Mouse (Mus musculus) embryo, embryonic 11 days (tissue): ENCODE results near the gene Commd6.
"Not testable (repeated sequence)": the region's sequence is repeated elsewhere in the genome, so short reads cannot be mapped to it uniquely, and the experiment has no call there.

Experiments used
- DNase-seq: peaks from one replicate; pipeline ENCODE4 v3.0.0-alpha.2; 2015

Commd6 gene

GRCm38 (mm10) chr14:101608519-101609368 is 31.7 kb downstream of the Commd6 start, which contains the start of gene Tbc1d4:
Gene Tbc1d4 (minus strand): TSS chr14:101609191.
- DNase-seq, result peak; percentile 90

- DNase-seq, result peak; percentile 64
Observed at GRCm38 (mm10) chr14:101607631-101608518, 32.6 kb downstream of the Commd6 start.

GRCm38 (mm10) chr14:101605843-101606242 is 34.6 kb downstream of the Commd6 start:
- no peak for DNase-seq

GRCm38 (mm10) chr14:101602851-101603250 is 37.6 kb downstream of the Commd6 start:
- peak; percentile 12 for DNase-seq

GRCm38 (mm10) chr14:101597096-101597715 is 43.3 kb downstream of the Commd6 start:
- DNase-seq, result no peak

- no peak for DNase-seq
Observed at GRCm38 (mm10) chr14:101596691-101597090, 43.8 kb downstream of the Commd6 start.

- no peak for DNase-seq
Observed at GRCm38 (mm10) chr14:101595301-101596080, 45.0 kb downstream of the Commd6 start.

- no peak for DNase-seq
Observed at GRCm38 (mm10) chr14:101594001-101594400, 46.5 kb downstream of the Commd6 start.

- DNase-seq, result no peak
Observed at GRCm38 (mm10) chr14:101593340-101593739, 47.1 kb downstream of the Commd6 start.

- DNase-seq, result no peak
Observed at GRCm38 (mm10) chr14:101591101-101591500, 49.4 kb downstream of the Commd6 start.

GRCm38 (mm10) chr14:101588209-101588991 is 52.1 kb downstream of the Commd6 start:
- DNase-seq, result not testable (repeated sequence)

- peak; percentile 14 for DNase-seq
Observed at GRCm38 (mm10) chr14:101587366-101588040, 53.0 kb downstream of the Commd6 start.

- DNase-seq, result no peak
Observed at GRCm38 (mm10) chr14:101586096-101586495, 54.4 kb downstream of the Commd6 start.
